In the genomic region with DNA sequence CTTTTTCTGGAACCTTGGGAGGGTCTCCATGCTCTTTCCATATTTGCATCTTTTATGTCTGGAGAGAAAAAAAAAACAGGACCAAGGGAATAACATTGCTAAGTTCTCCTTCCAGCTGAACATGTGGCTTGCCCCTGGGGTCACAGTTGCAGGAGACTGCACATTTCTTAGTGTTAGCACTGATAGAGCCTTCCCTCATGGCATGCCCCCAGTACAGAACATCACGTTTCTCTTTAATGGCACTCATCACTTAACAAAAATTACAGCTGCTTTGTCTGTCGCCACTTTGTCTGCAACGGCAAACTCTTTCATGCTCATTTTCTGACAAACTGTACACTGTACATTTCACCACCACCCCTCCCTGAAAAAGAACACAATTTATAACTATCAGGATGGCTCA, we compare ENCODE assay signal across 18 mouse cellular contexts.
DNase-seq lines count a peak whose midpoint lies in the region; ATAC-seq lines count a peak whose summit lies in the region.
"Had no signal": no experiment of that assay in that cellular context is flagged by ENCODE, and none has a peak within 500 bp of the region (broad histone marks: within the 10 kb centered on the region; RNA-seq: fewer than 3 reads in every experiment).

No protein-coding gene starts in this region.

- no peak for ATAC-seq in heart, embryonic 12.5 days (ENCODE audit: insufficient number of reproducible peaks, low FRiP score)
- ATAC-seq in heart, embryonic 16.5 days (replicated peaks; ENCODE audit: extremely low read depth, insufficient read depth, low FRiP score) = peak; percentile 57
- peak; percentile 97 for ATAC-seq in lung, embryonic 16.5 days (ENCODE audit: low read depth)
- ATAC-seq: activated CD4-positive, CD25-positive, alpha-beta regulatory T cell, adult 4 months; forebrain, embryonic 15.5 days; intestine, embryonic 16.5 days; Patski had no signal

- H3K9ac ChIP-seq in heart, embryonic 12.5 days = no peak overlapping the region
- H3K9ac ChIP-seq in heart, embryonic 16.5 days (ENCODE audit: low read length) = no peak overlapping the region
- H3K9ac ChIP-seq in lung, embryonic 16.5 days (ENCODE audit: low read length) = no peak overlapping the region
- H3K9ac ChIP-seq: embryonic facial prominence, embryonic 12.5 days; forebrain, embryonic 15.5 days; hindbrain, embryonic 15.5 days had no signal

- no peaks in the 10 kb centered on the region for H3K36me3 ChIP-seq in heart, embryonic 12.5 days
- H3K36me3 ChIP-seq in heart, embryonic 16.5 days (ENCODE audit: control insufficient read depth, insufficient read depth) = no peaks in the 10 kb centered on the region
- no peaks in the 10 kb centered on the region for H3K36me3 ChIP-seq in lung, embryonic 16.5 days (ENCODE audit: control insufficient read depth, insufficient read depth, low read length)
- H3K36me3 ChIP-seq: embryonic facial prominence, embryonic 12.5 days; forebrain, embryonic 15.5 days; hindbrain, embryonic 15.5 days had no signal

- no peak for DNase-seq in heart, postnatal 4 days
- DNase-seq in heart, postnatal 36 days = no peak
- DNase-seq in lung, adult 18-20 months = no peak
- DNase-seq: adrenal gland, postnatal 14 days; cerebellum, adult 11-12 months; cerebellum, adult 9-10 months; cerebellum, postnatal 25 days; gastrocnemius, postnatal 36 days had no signal

- 24% methylated on average over 3 of the region's 3 CpGs for WGBS in heart, embryonic 12.5 days
- 31% methylated on average over 3 of the region's 3 CpGs for WGBS in heart, embryonic 16.5 days
- WGBS in lung, embryonic 16.5 days = 38% methylated on average over 3 of the region's 3 CpGs

- no peak overlapping the region for H3K4me2 ChIP-seq in heart, embryonic 12.5 days
- no peak overlapping the region for H3K4me2 ChIP-seq in heart, embryonic 16.5 days (ENCODE audit: low read depth, low read length)
- no peak overlapping the region for H3K4me2 ChIP-seq in lung, embryonic 16.5 days (ENCODE audit: low read depth, low read length)
- H3K4me2 ChIP-seq: embryonic facial prominence, embryonic 12.5 days; forebrain, embryonic 15.5 days; hindbrain, embryonic 15.5 days had no signal

- intact Hi-C loops in heart, postnatal 36 days (cut with DNase I) = loop anchor here (5.0 kb wide), 2 partner anchors 119 to 451 kb away; no protein-coding TSS in a partner anchor

- H3K4me1 ChIP-seq in heart, embryonic 12.5 days (replicated peaks) = peaks cover 22% of the 10 kb centered on the region
- peaks cover 32% of the 10 kb centered on the region for H3K4me1 ChIP-seq in heart, embryonic 16.5 days (ENCODE audit: control insufficient read depth, insufficient read depth, low read length)
- peaks cover 5% of the 10 kb centered on the region; the same call in 1 of the 2 replicates for H3K4me1 ChIP-seq in lung, embryonic 16.5 days (replicated peaks; ENCODE audit: control insufficient read depth, insufficient read depth, low read length)
- H3K4me1 ChIP-seq: embryonic facial prominence, embryonic 12.5 days; forebrain, embryonic 15.5 days; hindbrain, embryonic 15.5 days had no signal

- no peaks in the 10 kb centered on the region for H3K9me3 ChIP-seq in heart, embryonic 12.5 days (replicated peaks)
- H3K9me3 ChIP-seq in heart, embryonic 16.5 days (replicated peaks; ENCODE audit: control insufficient read depth, low read length) = no peaks in the 10 kb centered on the region
- no peaks in the 10 kb centered on the region for H3K9me3 ChIP-seq in lung, embryonic 16.5 days (ENCODE audit: control insufficient read depth, low read length)
- H3K9me3 ChIP-seq: embryonic facial prominence, embryonic 12.5 days; forebrain, embryonic 15.5 days; hindbrain, embryonic 15.5 days had no signal

- H3K27me3 ChIP-seq in heart, embryonic 12.5 days (replicated peaks) = no peaks in the 10 kb centered on the region
- no peaks in the 10 kb centered on the region for H3K27me3 ChIP-seq in heart, embryonic 16.5 days (ENCODE audit: control insufficient read depth, insufficient read depth, low read length)
- no peaks in the 10 kb centered on the region for H3K27me3 ChIP-seq in lung, embryonic 16.5 days (ENCODE audit: control insufficient read depth, insufficient read depth, low read depth, low read length)
- H3K27me3 ChIP-seq: CH12.LX; embryonic facial prominence, embryonic 12.5 days; forebrain, embryonic 15.5 days; hindbrain, embryonic 15.5 days; Patski had no signal

- H3K27ac ChIP-seq in heart, embryonic 12.5 days (ENCODE audit: poor library complexity, severe bottlenecking) = 0 out of 2 replicates have a peak overlapping the region, but pooled peaks have one; percentile 30
- H3K27ac ChIP-seq in heart, embryonic 16.5 days (ENCODE audit: low read length) = peak overlapping the region; percentile 88
- H3K27ac ChIP-seq in lung, embryonic 16.5 days (ENCODE audit: low read length) = peak overlapping the region; percentile 72; the same call in 1 of the 2 replicates
- H3K27ac ChIP-seq: embryonic facial prominence, embryonic 12.5 days; forebrain, embryonic 15.5 days; hindbrain, embryonic 15.5 days had no signal

- no peak overlapping the region for H3K4me3 ChIP-seq in heart, embryonic 12.5 days
- H3K4me3 ChIP-seq in heart, embryonic 16.5 days (ENCODE audit: low read length) = no peak overlapping the region
- no peak overlapping the region for H3K4me3 ChIP-seq in lung, embryonic 16.5 days (ENCODE audit: low read length)
- H3K4me3 ChIP-seq: embryonic facial prominence, embryonic 12.5 days; forebrain, embryonic 15.5 days; hindbrain, embryonic 15.5 days had no signal

Comparison
In these comparisons a context has a peak if more than half of its experiments do, and no peak if none do; other contexts are left out.
1. H3K27ac ChIP-seq: peak in every context shown above with its lines; median percentile 88 in heart, embryonic 16.5 days; 72 in lung, embryonic 16.5 days; 30 in heart, embryonic 12.5 days.